Mouse (Mus musculus): Measurements from ENCODE around the gene Tnfrsf1b. TPM values are rescaled to one million over a fixed set of nuclear protein-coding genes. Genes with fewer than 3 reads are reported as not detected.
A peak's percentile ranks its signal among the peaks of the same experiment; 100 is the strongest.

The Tnfrsf1b gene
- total RNA-seq, 2 experiments from 2014 or later = 37.0 to 41.1 TPM

- no peak for ATAC-seq (replicated peaks; ENCODE audit: poor library complexity, severe bottlenecking)
Measured at GRCm38 (mm10) chr4:145260802-145261201, 14.1 kb upstream of the Tnfrsf1b start.

GRCm38 (mm10) chr4:145257751-145258434 lies 11.2 kb upstream of the Tnfrsf1b start:
- ATAC-seq (replicated peaks; ENCODE audit: poor library complexity, severe bottlenecking) = peak; percentile 56

- no peak for ATAC-seq (replicated peaks; ENCODE audit: poor library complexity, severe bottlenecking)
Measured at GRCm38 (mm10) chr4:145256144-145256543, 9.5 kb upstream of the Tnfrsf1b start.

DNA sequence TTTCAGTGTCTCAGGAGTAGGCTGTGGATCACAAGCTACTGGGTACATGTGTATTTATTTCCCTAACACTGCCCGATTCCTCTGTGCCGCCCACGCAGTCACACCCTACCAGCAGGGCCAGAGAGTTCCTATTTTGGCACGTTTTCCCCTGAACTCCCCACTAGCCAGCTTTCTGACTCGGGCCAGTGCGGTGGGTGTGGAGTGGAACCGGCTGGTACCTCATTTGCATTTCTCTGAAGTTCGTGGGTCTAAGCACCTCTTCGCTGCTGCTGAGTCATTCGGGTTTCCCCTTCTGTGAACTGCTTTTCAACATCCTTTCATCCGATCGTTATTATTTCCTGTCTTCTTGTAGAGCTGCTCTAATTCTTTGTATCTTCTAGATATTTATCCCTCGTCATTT lies 7.7 kb upstream of the Tnfrsf1b start:
- ATAC-seq (replicated peaks; ENCODE audit: poor library complexity, severe bottlenecking) = peak; percentile 59

DNA sequence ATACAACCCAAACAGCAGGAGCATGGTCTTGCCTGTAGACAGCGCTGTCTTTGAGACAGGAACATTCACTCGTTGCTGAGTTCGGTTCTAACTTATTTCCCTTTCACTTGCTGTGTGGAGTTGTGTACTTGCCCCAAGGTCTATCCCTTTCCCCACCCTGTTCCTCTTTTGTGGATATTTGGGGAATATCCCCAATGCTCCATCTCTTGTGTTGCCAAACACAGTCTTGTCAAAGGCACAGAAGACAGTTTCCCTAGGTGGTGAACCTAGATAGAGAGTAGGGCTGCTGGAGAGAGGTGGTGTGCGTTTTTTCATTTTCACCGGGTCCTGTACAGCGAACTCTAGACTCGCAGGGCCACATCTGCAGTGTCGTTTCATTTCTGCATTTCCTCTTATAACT lies 5.9 kb upstream of the Tnfrsf1b start:
- peak; percentile 24 for ATAC-seq (replicated peaks; ENCODE audit: poor library complexity, severe bottlenecking)

- ATAC-seq (replicated peaks; ENCODE audit: poor library complexity, severe bottlenecking) = no peak
Measured at GRCm38 (mm10) chr4:145251546-145251945, 4.9 kb upstream of the Tnfrsf1b start.

- peak; percentile 8; the same call in 1 of the 2 replicates for ATAC-seq (replicated peaks; ENCODE audit: poor library complexity, severe bottlenecking)
Measured at GRCm38 (mm10) chr4:145250002-145250401, 3.3 kb upstream of the Tnfrsf1b start.

GRCm38 (mm10) chr4:145247556-145247955 lies 886 bp upstream of the Tnfrsf1b start:
- no peak for ATAC-seq (replicated peaks; ENCODE audit: poor library complexity, severe bottlenecking)

GRCm38 (mm10) chr4:145245581-145245980 lies 1.1 kb downstream of the Tnfrsf1b start:
- no peak for ATAC-seq (replicated peaks; ENCODE audit: poor library complexity, severe bottlenecking)

GRCm38 (mm10) chr4:145244676-145245075 lies 2.0 kb downstream of the Tnfrsf1b start:
- ATAC-seq (replicated peaks; ENCODE audit: poor library complexity, severe bottlenecking) = no peak

GRCm38 (mm10) chr4:145242719-145243350 lies 3.8 kb downstream of the Tnfrsf1b start:
- no peak for ATAC-seq (replicated peaks; ENCODE audit: poor library complexity, severe bottlenecking)

- ATAC-seq (replicated peaks; ENCODE audit: poor library complexity, severe bottlenecking) = peak; percentile 86
Measured at GRCm38 (mm10) chr4:145240723-145241231, 5.9 kb downstream of the Tnfrsf1b start.

DNA sequence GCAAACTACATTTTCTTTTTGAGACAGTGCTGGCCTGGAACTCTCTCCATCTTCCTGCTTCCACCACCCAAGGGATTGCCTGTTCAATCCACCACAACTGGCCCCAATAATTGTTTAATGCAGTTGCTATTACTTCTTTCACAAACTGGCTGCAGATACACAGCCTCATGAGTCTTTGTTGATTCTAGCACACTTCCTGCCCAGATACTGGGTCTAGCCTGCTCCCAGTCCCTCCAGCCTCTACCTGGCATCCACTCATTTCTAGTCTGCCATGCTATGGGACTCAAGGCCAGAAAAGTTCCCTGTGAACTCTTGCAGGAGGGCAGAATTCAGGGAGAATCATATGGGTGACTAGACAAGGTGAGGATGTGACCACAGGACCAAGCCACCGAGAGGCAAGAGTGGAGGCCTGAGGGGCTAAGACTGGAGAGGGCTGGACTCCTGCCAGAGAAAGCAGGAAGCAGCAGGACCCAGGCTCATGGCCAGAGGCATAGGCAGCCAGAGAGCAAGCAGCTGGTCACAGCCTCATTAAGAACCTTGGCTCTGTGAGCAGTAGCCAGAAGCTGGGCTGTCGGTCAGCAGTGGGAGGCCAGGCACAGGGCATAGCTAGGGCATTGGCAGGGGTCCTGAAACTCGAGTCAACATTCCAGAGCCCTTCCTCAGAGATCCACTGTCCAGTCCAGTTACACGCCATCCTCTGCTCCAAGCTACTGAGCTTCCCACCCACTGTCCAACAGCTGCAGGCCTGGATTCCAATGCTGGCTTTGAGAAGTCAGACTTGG lies 7.4 kb downstream of the Tnfrsf1b start:
- ATAC-seq (replicated peaks; ENCODE audit: poor library complexity, severe bottlenecking) = peak; percentile 11; the same call in 1 of the 2 replicates

DNA sequence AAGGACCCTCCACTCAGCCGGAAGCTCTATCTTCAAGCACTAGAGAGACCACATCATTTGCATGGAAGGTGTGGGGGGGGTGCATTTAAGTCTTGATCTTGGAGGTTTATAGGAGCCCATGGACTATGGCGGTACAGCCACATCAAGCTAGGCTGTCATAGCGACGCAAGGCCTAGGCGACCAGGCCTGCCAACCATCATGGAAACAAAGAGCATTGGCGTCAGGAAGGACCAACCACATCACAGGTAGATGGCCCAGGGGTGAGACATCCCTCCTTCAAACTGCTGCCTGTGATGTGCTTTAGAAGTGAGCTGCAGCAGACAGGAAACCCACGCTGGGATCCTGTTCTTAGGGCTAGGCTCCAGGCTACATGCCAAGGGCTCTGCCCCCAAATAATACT lies 10.6 kb downstream of the Tnfrsf1b start:
- no peak for ATAC-seq (replicated peaks; ENCODE audit: poor library complexity, severe bottlenecking)

GRCm38 (mm10) chr4:145233487-145234228 lies 13.0 kb downstream of the Tnfrsf1b start:
- peak; percentile 76 for ATAC-seq (replicated peaks; ENCODE audit: poor library complexity, severe bottlenecking)

GRCm38 (mm10) chr4:145231732-145232131 lies 14.9 kb downstream of the Tnfrsf1b start:
- ATAC-seq (replicated peaks; ENCODE audit: poor library complexity, severe bottlenecking) = no peak

DNA sequence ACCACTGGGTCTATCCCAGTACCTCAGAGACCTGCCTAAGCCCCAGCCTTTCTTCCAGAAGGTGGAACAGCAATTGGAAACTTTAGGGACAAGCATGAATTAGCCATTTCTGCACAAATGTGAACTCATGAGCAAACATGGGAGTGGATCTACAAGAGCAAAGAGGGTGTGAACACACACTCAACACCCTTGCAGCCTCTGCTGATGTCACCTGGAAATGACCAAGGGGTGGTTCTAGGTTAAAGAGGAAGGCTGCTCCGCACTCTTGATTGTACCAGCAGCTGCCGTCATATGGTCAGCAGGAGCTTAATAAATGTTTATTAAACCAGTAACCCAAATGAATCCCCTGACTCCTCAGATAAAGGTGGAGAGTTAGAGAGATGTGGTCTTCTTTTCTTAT lies 16.0 kb downstream of the Tnfrsf1b start:
- no peak for ATAC-seq (replicated peaks; ENCODE audit: poor library complexity, severe bottlenecking)

DNA sequence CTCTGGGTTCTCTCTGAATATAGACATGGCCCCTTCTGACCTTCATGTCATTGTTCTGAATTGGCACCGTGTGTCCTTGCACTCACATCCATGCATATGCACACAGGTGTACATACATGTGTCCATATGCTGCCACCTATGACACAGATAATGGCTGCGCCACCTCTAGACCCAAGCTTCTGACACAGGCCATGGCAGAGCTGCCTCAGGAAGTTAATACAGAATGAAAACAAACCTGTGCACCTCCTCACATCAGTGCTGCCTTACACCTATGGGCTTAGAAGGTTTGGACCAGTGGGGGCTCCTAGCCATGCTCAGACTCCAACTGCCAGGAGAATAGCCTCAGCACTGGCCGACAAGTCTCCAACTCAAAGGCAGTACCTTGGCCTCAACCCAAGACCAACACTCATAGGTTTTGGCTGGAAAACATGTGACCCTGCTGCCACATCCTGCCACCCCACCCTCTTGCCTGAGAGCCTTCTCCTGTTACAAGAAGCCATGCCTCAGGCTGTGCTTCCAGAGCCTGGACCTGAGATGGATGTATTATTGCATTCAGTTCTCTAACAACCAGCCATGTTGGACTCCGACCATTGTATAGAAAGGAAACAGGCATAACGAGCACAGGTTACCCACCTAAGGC lies 17.0 kb downstream of the Tnfrsf1b start:
- no peak for ATAC-seq (replicated peaks; ENCODE audit: poor library complexity, severe bottlenecking)

- peak; percentile 20 for ATAC-seq (replicated peaks; ENCODE audit: poor library complexity, severe bottlenecking)
Measured at GRCm38 (mm10) chr4:145229051-145229450, 17.6 kb downstream of the Tnfrsf1b start.

GRCm38 (mm10) chr4:145224613-145225012 lies 22.1 kb downstream of the Tnfrsf1b start:
- ATAC-seq (replicated peaks; ENCODE audit: poor library complexity, severe bottlenecking) = no peak

All from granulocyte monocyte progenitor cell, adult 5-6 weeks (primary cell).